Mouse (Mus musculus): ENCODE measurements around the gene Tmem63a.
"Not testable (repeated sequence)": the region's sequence is repeated elsewhere in the genome, so short reads cannot be mapped to it uniquely, and the experiment has no call there.

The Tmem63a gene

GRCm38 (mm10) chr1:180942166-180943031, at the start of gene Tmem63a:
Gene Tmem63a (plus strand): TSS chr1:180942344.
- in situ Hi-C loops (cut with MboI, MseI), result no loop called here

- in situ Hi-C loops (cut with MboI, MseI), result no loop called here
These were observed 49.3 kb upstream of the Tmem63a start, which contains the start of gene Lefty2 for GRCm38 (mm10) chr1:180892808-180893207. Gene Lefty2 (plus strand): TSS chr1:180893108.

- in situ Hi-C loops (cut with MboI, MseI), result not testable (repeated sequence)
These were observed 47.8 kb upstream of the Tmem63a start for GRCm38 (mm10) chr1:180894088-180894987.

GRCm38 (mm10) chr1:180901107-180901506, 41.0 kb upstream of the Tmem63a start:
- in situ Hi-C loops (cut with MboI, MseI), result loop anchor here in 1 of 2 experiments (25.0 kb wide), 1 partner anchor 1611 kb away; the partner anchor contains the start of gene Capn2

GRCm38 (mm10) chr1:180902915-180903314, 39.2 kb upstream of the Tmem63a start:
- in situ Hi-C loops (cut with MboI, MseI), result loop anchor here in 1 of 2 experiments (25.0 kb wide), 1 partner anchor 1609 kb away; the partner anchor contains the start of gene Capn2

- in situ Hi-C loops (cut with MboI, MseI), result loop anchor here in 1 of 2 experiments (25.0 kb wide), 1 partner anchor 1609 kb away; the partner anchor contains the start of gene Capn2
These were observed 38.5 kb upstream of the Tmem63a start for GRCm38 (mm10) chr1:180903666-180904038.

GRCm38 (mm10) chr1:180904039-180904814, 37.9 kb upstream of the Tmem63a start, which contains the start of gene Pycr2:
Gene Pycr2 (plus strand): TSS chr1:180904293.
- in situ Hi-C loops (cut with MboI, MseI), result loop anchor here in 1 of 2 experiments (25.0 kb wide), 1 partner anchor 1608 kb away; the partner anchor contains the start of gene Capn2

GRCm38 (mm10) chr1:180904815-180905080, 37.4 kb upstream of the Tmem63a start:
- in situ Hi-C loops (cut with MboI, MseI), result loop anchor here in 1 of 2 experiments (25.0 kb wide), 1 partner anchor 1608 kb away; the partner anchor contains the start of gene Capn2

GRCm38 (mm10) chr1:180905307-180905706, 36.8 kb upstream of the Tmem63a start:
- in situ Hi-C loops (cut with MboI, MseI), result loop anchor here in 1 of 2 experiments (25.0 kb wide), 1 partner anchor 1607 kb away; the partner anchor contains the start of gene Capn2

GRCm38 (mm10) chr1:180905876-180906275, 36.3 kb upstream of the Tmem63a start:
- in situ Hi-C loops (cut with MboI, MseI), result loop anchor here in 1 of 2 experiments (25.0 kb wide), 1 partner anchor 1606 kb away; the partner anchor contains the start of gene Capn2

- in situ Hi-C loops (cut with MboI, MseI), result loop anchor here in 1 of 2 experiments (25.0 kb wide), 1 partner anchor 1606 kb away; the partner anchor contains the start of gene Capn2
These were observed 35.5 kb upstream of the Tmem63a start for GRCm38 (mm10) chr1:180906461-180907147.

GRCm38 (mm10) chr1:180911138-180911537, 31.0 kb upstream of the Tmem63a start:
- in situ Hi-C loops (cut with MboI, MseI), result loop anchor here in 1 of 2 experiments (25.0 kb wide), 1 partner anchor 1601 kb away; the partner anchor contains the start of gene Capn2

- in situ Hi-C loops (cut with MboI, MseI), result loop anchor here in 1 of 2 experiments (25.0 kb wide), 1 partner anchor 1601 kb away; the partner anchor contains the start of gene Capn2
These were observed 30.4 kb upstream of the Tmem63a start for GRCm38 (mm10) chr1:180911653-180912287.

- in situ Hi-C loops (cut with MboI, MseI), result loop anchor here in 1 of 2 experiments (25.0 kb wide), 1 partner anchor 1600 kb away; the partner anchor contains the start of gene Capn2
These were observed 29.4 kb upstream of the Tmem63a start for GRCm38 (mm10) chr1:180912792-180913191.

GRCm38 (mm10) chr1:180913797-180914196, 28.3 kb upstream of the Tmem63a start:
- in situ Hi-C loops (cut with MboI, MseI), result loop anchor here in 1 of 2 experiments (25.0 kb wide), 1 partner anchor 1599 kb away; the partner anchor contains the start of gene Capn2

GRCm38 (mm10) chr1:180916425-180916824, 25.7 kb upstream of the Tmem63a start:
- in situ Hi-C loops (cut with MboI, MseI), result loop anchor here in 1 of 2 experiments (25.0 kb wide), 1 partner anchor 1596 kb away; the partner anchor contains the start of gene Capn2

GRCm38 (mm10) chr1:180917053-180917452, 25.1 kb upstream of the Tmem63a start:
- in situ Hi-C loops (cut with MboI, MseI), result loop anchor here in 1 of 2 experiments (25.0 kb wide), 1 partner anchor 1595 kb away; the partner anchor contains the start of gene Capn2

GRCm38 (mm10) chr1:180919686-180920085, 22.5 kb upstream of the Tmem63a start:
- in situ Hi-C loops (cut with MboI, MseI), result loop anchor here in 1 of 2 experiments (25.0 kb wide), 1 partner anchor 1593 kb away; the partner anchor contains the start of gene Capn2
